Mouse (Mus musculus) gastrocnemius, postnatal 36 days (tissue): ENCODE data around the gene Smco2. TPM values are rescaled to one million over a fixed set of nuclear protein-coding genes. Genes with fewer than 3 reads are reported as not detected.

Experiments used
- total RNA-seq, 2 experiments: library from RNA; stranded (reverse); gene quantifications; 2 replicates each; pipeline ENCODE4 v1.2.3; 2021

Gene Smco2
- total RNA-seq, 2 experiments from 2014 or later: not detected

Other genes with a start within 250 kb of the Smco2 start
- gene Med21, start 207.6 kb upstream of the Smco2 start, total RNA-seq: 10 to 100 TPM; 34.7 to 38.0 TPM
- gene Tm7sf3, start 207.3 kb upstream of the Smco2 start, total RNA-seq: 1 to 10 TPM; 6.2 to 7.3 TPM
- 1 to 10 TPM; 7.7 to 8.5 TPM for gene Stk38l, start 125.1 kb upstream of the Smco2 start, total RNA-seq
- 1 to 10 TPM in 1 of 2 experiments, under 1 TPM in 1; 0.39 to 1.3 TPM for gene Arntl2, start 54.0 kb upstream of the Smco2 start, total RNA-seq
- 10 to 100 TPM; 36.7 to 37.6 TPM for gene Ppfibp1, start 38.4 kb downstream of the Smco2 start, total RNA-seq
- gene 1700034J05Rik, start 104.3 kb downstream of the Smco2 start, total RNA-seq: not detected
- gene Rep15, start 182.5 kb downstream of the Smco2 start, total RNA-seq: under 1 TPM; 0.26 to 0.49 TPM
- 10 to 100 TPM; 40.9 to 41.0 TPM for gene Mrps35, start 192.7 kb downstream of the Smco2 start, total RNA-seq
- not detected for gene Mansc4, start 236.9 kb downstream of the Smco2 start, total RNA-seq
- 1 to 10 TPM; 1.6 to 2.2 TPM for gene Klhl42, start 241.3 kb downstream of the Smco2 start, total RNA-seq